Mouse (Mus musculus): Measurements from ENCODE around the gene Wfikkn1.

Wfikkn1 gene

DNA sequence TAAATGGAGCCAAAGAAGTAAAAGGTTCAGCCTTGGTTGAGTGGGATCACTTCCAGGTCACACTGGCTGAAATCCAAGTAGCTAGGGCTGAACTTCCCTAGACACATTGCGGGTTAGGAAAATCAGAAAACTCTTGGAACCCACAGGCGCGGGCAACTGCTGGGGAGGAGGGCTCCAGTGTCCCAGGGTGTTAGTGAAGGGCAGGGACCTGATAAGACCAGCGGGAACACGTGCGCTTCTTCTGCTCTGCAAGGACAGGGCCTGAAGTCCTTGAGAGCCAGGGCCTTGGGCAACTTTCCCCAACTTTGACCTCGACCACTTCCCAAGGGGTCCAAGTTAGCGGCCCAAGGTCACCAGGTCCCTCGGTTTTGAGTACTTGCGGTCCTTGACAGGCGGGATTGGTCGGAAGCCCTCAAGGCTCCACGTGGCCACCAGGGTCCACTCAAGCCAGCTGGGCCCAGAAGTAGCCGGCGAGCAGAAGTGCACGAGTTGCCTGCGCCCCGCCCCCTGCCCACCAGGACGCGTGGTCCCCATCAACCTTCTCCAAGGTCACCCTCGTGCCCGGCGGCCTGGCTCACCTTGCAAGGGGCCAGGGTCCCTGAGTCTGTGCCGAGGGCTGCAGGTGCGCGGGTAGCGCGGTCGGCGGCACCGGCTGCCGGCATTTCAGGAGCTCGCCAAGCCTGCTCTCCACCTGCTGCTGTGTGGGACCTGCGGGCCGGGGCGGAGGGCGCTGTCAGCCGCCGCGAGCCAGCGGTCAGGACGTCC is 12.6 kb downstream of the Wfikkn1 start:
- peak; percentile 79 to 84 for DNase-seq

DNA sequence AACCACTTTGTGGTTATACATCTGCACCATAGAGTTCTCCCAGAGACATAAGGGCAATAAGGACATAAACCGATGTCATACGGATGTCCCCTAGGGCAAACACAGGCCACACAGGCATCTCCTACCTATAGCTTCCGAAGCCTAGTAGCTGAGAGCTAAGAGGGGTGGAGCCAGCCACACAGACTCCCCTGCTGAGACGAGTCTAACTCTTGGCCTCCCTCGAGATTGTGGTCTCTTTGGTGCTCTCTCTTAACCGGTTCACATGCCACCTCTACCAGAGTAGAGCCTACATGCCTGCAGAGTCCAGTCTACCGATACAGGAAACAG is 13.2 kb downstream of the Wfikkn1 start:
- no peak for DNase-seq

DNA sequence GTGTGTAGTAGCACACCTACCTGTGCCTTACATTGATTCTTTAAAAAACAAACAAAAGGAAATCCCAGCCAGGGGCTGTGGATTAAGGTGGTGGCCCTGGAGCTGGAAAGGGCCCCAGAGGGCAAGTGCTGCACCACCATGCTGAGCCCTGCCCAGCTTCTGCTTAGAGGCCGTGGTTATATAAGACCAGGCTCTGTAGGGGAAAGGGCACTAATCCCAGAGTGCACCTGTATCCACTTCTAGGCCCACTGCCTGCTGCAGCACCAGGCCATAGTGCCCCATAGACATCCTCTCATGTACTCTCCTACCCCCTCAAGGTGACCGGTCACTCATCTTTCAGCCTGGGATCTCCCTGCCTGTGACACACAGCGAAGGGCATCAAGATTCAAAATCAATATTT is 14.5 kb downstream of the Wfikkn1 start:
- DNase-seq: peak; percentile 65 to 78

DNA sequence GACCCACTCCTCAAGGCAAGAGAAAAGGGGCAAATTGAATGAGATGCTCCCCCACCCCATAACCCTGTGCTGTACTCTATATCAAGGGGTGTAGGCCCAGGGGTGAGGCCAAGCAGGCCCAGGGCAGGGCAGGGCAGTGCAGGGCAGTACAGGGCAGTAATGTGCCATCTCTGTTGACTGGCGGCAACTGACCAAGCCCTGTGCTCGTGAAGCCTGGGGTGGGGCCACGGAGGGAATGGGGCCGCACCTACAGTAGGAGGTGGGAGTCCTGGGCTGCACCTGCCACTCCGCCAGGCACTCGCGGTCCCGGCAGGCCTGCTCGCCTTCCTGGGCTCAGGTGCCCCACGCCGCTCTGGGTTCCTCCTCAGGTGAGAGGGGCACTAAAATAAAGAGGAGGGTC is 15.4 kb downstream of the Wfikkn1 start:
- no peak for DNase-seq

DNA sequence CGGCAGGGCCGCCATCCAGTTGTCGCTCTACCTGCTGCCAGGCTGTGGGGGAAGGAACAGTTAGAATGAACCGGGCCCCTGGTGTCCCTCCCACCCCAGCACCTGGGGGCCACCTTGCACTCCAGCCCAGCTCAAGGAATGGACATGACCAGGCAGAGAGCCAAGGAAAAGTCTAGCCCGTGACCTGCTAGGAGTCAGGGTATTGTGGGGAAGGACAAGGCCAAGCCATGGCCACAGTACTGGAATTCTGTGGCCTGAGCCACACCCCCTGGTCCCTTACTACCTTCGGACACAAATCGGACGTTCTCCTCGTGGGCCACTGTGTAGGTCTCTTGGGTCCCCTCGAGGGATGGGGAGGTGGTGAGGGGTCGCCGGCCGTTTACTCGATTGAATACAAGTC is 16.3 kb downstream of the Wfikkn1 start:
- no peak for DNase-seq

DNA sequence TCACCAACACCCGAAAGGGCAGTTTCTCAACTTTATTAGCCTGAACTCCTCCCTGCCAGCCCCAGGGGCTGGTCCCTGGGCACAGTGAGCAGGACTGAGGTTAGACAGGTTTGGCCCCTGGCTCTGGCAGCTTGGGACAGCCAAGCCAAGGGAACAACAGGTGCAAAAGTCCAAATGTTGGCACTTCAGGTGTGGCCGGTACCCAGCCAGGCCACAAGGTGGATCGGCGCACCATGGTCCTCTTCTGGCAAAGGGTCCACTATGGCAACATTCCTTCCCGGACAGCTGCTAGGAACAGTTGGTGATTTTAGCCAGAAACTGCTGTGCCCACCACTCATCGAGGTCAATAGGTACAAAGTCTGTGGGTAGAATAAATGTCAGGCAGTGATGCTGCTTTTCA is 17.0 kb downstream of the Wfikkn1 start:
- peak in 1 of 2 experiments; percentile 59 for DNase-seq

DNA sequence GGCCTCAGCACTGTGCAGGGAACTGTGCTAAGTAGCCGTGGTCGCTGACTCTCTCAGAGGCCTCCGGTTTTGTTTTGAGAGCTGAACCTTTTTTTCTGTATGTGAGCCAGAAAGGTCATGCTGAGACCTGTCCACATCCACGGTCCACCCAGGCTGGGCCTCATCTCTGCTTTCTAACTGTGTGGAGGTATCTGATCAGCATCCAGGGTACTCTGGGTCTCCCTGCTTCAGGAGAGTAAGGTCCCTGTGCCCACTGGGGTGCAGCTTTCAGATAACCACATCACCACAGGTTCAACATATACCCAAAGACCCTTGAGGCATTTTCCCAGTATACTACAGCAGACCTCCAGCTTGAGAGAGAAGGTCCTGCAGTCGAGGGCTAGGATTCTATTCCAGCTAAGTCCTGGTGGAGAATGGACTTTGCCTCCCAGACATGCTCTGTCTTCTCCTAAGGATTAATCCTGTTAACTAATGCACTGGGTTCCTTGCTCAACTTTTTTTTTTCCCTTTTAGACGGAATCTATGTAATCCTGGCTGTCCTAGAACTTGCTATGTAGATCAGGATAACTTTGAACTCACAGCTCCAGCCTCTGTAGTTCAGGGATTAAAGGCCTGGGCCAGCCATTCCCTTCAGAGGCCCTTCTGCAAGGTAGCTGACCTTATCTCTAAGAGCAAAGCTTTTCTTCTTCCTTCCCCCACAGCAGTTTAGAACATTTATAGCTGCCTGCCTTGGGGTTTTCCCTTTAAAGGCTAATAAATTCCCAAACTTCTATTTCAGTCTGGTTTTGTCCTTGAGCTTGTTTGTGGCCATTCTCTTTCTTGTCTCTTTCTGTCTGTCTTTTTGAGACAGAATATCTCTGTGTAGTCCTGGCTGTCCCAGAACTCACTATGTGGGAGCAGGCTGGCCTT is 18.7 kb downstream of the Wfikkn1 start:
- DNase-seq: peak in 1 of 2 experiments; percentile 27

DNA sequence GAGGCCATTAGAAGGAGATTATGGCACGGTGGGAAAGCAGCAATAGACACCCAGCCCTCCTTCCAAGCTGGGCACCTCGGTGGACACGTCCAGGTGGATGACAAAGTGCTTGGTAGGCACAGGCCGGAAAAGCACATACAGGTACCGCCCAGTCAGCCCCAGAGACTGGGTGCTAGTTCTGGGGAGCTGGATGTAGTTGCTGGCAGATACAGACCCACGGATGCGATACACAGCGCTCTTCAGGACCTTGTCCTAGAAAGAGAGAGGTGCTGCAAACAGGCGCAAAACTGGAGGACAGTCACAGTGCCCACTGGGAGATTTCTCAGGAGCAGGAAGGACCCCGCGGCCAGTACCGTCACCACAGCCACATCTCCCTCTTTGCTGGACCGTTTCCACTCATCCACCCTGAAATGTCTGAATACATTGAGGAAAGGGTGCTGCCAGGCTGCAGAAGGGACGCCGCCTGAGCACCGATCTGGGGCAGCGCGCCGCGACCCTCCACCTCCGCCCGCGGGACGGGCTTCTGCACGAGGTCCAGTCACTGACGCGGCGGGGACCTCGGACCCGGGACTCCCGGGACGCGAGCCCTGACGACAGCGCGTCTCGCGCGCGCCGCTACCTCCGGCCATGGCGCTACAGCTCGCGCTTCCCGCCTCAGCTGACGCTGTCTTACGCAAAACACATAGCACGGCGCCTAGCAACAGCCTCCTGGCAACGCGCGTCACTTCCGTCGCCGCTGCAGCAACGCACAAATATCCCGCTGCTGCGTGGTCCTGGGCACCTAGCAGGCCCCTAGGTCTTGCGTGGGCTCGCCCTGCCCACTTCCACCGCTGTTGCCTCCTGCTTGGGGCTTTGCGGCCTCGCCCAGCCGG is 19.6 kb downstream of the Wfikkn1 start, which contains the start of gene Wdr90:
Gene Wdr90, minus strand, starts transcription at position 670 of the 872 bp plus-strand sequence.
- DNase-seq: peak; percentile 89 to 90

DNA sequence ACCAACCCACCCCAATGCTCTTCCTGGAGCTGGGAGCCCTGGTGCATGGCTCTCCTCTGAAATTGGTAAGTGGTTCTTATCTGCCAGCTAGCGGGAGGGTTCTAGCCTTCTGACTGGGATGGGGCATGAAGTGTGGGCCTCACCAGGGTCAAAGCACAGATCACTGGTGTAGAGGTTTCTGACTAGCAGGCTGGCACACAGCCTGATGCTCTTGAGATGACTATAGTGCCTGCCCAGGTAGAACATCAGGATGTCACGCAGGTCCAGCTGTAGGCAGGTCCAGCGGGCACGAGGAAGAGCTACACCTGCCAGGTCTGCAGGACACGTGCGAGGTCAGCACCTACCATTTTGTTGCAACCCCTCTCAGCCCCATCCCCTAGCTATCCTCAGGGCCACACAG is 20.4 kb downstream of the Wfikkn1 start:
- no peak for DNase-seq

DNA sequence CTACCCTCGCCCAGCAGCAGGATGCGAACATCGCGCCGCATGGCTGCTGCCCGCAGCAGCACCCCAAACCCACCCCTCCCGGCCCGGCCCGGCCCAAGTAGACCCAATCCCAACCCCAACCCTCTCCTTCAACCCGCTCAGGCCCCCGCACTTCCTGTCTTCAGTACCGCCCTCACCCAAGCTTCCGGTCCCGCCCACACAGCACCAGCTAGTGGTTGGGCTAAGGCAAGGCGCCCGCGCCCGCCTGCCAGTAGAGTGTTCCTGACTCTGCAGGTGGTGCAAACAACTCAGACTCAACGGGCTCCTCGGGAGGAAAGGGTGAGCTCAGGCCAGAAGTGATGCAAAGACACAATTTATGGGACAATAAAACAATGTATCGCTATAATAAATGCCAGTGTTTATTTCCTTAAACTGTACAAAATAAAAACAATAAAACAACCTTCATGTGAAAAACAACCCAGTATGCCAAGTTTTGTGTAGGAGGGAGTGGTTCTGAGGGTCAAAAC is 36.2 kb downstream of the Wfikkn1 start, which contains the start of gene Rhot2:
Gene Rhot2, minus strand, starts transcription at position 456 of the 506 bp plus-strand sequence.
- peak; percentile 95 to 96 for DNase-seq

DNA sequence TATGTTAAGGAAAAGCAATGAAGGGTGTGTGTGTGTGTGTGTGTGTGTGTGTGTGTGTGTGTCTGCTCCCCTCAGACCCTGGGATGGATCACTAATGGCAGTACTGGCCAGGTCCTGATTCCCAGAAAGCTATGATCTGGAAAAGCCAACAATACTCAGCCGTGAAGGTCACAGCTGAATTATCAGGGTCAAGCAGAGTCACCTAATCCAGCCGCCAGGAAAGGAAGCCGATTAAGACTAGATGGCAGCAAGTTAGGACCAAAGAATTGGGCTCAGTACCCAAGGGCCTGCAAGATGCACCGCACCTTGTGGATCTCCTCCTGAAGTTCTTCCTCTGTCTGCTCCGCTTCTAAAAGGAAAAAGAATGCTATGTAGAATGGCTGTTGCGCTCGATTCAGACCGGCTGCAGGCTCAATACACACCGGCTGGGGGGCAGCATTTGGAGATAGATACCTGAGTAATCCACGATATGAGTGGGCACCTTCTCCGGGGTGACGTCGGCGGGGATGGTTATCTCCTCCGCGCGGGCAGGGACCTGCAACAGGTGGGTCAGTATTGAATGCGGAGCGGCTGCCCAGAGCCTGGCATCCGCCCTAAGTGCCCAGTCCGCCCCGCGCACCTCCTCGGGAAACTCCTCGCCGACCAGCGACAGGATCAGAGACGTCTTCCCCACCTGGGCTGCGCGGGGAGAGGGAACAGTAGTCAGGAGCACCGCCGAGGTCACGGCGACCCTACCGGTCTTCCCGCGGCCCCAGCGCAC is 36.8 kb downstream of the Wfikkn1 start:
- DNase-seq: peak in 1 of 2 experiments; percentile 35

DNA sequence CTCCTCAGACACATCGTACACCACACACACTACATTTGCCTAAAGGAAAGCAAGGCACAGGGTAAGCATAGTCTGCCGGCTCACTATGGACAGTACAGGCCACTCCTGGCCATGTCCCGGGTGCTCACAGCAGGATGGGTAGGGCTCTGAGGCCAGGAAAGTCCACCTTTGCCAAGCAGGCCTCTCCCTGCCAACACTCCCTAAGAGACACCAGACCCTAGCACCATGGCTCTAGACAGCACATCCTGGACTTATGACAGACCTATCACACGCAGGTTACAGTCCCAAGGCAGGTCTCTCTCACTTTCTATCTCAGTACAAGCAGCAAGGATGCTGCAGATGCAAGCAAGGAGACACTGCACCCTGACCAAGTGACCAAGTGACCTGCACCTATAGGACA is 37.5 kb downstream of the Wfikkn1 start:
- no peak for DNase-seq

DNA sequence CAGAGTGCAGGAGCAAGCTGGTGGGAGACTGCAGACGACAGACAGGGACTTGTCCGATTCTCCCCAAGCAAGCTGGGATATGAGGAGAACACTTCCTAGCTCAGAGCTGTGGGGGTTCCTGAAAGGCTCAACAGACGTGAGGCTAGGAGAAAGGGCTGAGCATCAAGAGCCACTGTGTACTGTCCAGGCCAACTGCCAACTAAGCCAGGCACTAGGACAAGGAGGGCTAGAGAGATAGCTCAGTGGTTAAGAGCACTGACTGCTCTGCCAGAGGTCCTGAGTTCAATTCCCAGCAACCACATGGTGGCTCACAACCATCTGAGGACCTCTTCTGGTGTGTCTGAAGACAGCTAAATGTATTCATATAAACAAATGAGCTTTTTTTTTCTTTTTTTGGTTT is 38.1 kb downstream of the Wfikkn1 start:
- DNase-seq: no peak

DNA sequence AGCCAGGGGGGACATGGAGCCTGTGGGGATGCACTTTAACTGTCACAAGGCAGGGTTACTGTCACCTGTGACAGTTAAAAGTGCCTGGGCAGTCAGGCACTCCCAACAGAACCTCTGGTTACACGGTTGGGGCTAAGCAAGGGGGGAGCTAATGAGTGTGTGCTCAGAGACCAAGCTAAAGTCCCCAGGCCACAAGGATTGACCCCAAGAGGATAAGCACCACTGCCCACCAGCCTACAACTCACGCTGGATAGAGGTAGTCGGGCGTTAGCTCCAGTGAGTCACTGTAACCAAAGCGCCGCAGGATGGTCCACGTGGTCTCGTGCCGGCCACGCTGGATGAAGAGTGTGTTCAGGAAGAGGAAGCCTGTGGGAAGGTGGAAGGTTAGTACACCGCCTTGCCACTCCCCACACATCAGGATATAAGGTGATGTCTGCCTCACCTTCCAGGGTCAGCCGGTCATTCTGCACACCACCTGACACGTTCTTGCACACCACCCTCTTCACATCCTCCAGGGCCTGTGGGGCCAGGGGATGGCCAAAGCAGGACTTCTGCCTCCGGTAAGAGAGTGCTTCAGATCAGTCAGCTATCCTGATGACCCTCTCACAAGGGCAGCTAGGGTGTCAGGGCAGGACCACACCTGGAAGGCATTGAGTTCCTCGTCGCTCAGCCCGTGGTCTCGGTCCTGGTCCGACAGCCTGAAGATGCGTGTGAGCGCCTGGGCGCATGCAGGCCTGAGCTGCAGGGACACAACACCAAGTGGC is 39.4 kb downstream of the Wfikkn1 start, which contains the start of gene Gm20683:
Gene Gm20683, minus strand, starts transcription at position 647 of the 764 bp plus-strand sequence.
- DNase-seq: no peak

DNA sequence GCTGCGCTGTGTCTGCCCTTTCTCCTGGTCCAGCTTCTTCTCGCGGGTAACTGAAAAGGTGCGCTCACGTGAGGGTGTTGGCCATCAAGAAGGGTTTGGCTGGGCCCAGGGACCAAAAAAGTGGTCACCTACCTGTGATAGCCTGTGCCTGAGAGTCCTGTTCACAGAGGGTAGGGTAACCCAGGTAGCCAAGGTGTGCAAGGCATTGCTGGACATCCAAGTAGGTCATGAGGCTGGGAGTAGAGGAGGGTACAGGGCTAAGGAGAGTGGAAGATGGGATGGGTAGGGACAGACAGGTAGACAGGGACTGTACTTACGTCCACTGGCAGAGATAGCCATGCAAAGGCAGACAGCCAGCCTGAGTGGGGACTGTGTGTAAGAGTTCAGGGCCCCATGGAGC is 40.1 kb downstream of the Wfikkn1 start:
- no peak for DNase-seq

DNA sequence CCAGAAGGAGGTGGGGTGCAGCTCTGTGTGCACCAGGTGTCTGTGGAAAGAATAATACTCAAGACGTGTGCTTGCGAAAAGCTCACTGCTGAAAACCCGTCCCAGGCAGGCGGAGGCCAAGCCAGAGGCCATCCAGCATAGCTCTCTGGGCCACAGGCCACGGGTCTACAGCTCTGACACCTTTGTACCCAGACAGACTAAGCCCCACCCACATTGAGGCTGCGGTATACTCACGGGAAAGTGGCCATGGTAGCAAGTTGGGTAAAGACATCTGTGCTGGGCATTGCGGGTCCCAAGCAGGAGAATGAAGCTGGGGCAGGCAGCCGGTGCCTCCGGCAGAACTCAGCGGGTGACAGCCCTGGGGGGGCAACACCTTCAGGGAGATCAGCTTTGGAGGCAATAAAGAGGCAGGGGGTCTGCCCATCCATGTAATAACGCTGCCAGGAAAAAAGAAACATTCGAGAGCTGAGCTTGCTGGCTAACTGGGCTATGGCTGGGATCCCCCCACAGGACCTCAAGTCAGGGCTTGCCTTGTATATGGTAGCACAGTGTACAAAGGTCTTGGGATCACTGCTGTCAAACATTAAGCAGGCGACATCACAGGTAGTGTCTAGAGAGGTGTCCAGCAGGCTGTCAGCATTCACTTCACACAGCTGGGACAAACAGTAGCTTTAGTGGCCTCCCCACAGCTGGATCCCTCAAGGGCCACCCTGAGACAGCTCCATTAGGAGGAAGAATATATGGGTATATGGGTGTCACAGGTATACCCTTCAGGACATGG is 41.0 kb downstream of the Wfikkn1 start:
- DNase-seq: peak; percentile 69 to 70

DNA sequence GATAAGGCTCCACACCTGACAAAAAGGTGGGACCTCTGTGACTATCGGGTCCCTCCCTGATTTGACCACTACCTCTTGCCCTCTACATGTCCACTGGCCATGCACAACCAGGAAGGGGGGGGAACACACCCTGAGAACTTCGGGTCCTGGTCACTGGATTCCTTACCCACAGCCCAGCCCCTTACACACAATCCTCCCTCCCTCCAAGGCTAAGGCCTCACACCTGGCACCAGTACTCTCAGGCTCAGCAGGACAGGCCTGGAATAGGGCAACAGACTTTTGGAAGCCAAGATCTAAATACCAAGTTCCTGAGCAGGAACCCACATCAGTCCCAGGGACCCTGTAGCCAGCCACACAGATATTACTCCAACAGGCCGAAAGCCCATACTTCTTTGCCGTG is 41.8 kb downstream of the Wfikkn1 start:
- DNase-seq: no peak

DNA sequence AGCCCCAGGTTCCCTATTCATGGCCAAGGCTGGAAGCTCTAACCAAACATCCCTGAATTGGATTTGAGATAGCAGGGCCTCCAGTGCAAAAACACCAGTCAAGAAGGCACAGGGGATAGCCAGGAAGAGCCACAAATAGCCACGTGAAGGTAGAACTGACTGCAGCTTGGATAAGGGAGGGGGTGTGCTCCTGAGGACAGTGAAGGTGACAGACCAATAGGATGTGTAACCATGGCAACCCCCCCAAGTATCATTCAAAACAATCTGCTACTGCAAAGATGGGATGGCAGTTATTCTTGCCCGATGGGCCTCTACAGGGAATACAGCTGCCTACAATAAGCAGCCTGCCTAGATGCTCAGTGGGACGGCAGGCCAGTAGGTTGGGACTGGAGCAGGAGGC is 43.1 kb downstream of the Wfikkn1 start:
- DNase-seq: no peak

DNA sequence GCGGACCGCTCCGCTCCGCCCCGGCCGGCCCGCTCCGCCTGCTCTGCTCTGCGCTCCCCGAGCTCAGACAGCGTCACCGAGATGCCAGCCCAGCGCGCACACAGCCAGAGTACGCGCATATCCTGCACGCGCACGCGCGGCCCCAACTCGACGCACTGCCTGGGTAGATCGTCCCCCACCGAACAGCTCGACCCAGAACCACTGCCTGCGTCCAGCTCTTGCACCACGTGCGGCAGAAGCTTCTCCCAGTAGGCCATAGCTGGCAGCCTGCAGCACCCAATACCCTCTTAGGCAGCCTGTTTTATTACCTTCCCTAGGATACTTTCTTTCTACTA is 43.6 kb downstream of the Wfikkn1 start, which contains the start of gene Rhbdl1:
Gene Rhbdl1, minus strand, starts transcription at position 220 of the 335 bp plus-strand sequence.
- DNase-seq: peak; percentile 65 to 72

DNA sequence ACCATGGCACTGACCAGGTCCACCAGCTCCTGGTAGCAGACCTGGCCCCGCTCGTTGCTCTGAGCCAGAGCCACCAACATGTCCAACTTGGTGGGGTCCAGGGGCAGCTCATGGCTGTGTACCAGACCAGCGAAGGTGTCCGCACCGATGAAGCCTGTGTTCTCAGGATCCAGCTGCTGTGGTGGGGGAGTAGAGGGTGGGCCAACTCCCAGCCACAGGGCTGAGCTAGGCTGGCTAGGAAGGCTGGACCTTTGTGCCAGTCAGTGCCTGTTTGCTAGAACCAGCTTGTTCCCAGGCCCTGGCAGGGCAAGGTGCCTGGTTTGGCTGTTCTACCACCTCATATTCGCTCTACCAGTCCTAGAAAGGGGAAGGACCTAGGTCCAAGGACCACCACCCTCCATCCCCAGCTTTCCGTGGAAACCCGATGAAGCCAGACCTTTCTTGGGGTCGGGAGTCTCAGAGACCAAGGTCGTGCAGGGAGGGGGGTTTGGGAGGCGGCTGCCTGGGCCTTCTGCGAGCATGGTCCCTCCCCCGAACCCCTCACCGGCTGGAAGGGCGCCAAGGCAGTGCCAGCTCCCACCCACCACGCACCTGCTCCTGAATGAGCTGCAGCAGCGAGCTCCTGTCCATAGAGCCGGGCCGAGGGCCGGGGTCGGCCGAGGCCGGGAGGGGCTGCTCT is 44.1 kb downstream of the Wfikkn1 start:
- DNase-seq: peak in 1 of 2 experiments; percentile 52
